Mouse (Mus musculus) erythroblast, adult 5-6 weeks (primary cell): ENCODE measurements around the gene 4930563M21Rik. TPM values are rescaled to one million over a fixed set of nuclear protein-coding genes. Genes with fewer than 3 reads are reported as not detected.
A peak's percentile ranks its signal among the peaks of the same experiment; 100 is the strongest.
"Not testable (repeated sequence)": the region's sequence is repeated elsewhere in the genome, so short reads cannot be mapped to it uniquely, and the experiment has no call there.

Experiments used
- ATAC-seq: replicated peaks from 2 replicates; pipeline ENCODE4 v1.8.0; 2016; ENCODE audit warnings: moderate number of reproducible peaks, mild to moderate bottlenecking, moderate TSS enrichment, inconsistent platforms; ENCODE audit not compliant: poor library complexity, low FRiP score, severe bottlenecking
- total RNA-seq, 2 experiments: library from RNA; stranded (forward) in 1 of 2; stranded (reverse) in 1 of 2; fragments of 150-400 nt in 1 of 2; fragments of 200-764, 138-1000 nt in 1 of 2; gene quantifications; 2 replicates each; pipeline versions ENCODE4 v1.2.3 to v1.2.4; 2015 to 2017; ENCODE audit warnings: low replicate concordance in 2 of 2

The 4930563M21Rik gene
- total RNA-seq (2015; ENCODE audit: low replicate concordance) (not detected in 2 replicates), total RNA-seq (2017; ENCODE audit: low replicate concordance) (not detected in 2 replicates)

DNA sequence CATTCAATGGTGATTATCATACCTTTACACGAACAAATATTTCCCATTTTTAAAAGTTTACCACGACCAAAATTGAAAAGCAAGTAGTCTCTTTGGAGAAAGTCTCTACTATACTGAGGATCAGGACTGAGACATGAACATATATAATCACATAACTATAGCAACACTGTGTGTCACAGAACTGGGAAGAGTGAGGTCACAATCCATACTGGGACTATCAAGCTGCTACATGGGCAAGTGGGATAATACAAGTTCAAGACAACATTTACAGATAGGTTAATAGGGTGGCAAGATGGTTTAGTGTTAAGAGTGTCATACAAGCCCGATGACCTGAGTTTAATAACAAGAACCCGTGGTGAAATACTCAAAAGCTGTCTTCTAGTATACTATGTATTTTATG is at the start of gene 4930563M21Rik:
Gene 4930563M21Rik (minus strand): TSS at position 101 of the 400 bp plus-strand sequence.
- no peak for ATAC-seq

DNA sequence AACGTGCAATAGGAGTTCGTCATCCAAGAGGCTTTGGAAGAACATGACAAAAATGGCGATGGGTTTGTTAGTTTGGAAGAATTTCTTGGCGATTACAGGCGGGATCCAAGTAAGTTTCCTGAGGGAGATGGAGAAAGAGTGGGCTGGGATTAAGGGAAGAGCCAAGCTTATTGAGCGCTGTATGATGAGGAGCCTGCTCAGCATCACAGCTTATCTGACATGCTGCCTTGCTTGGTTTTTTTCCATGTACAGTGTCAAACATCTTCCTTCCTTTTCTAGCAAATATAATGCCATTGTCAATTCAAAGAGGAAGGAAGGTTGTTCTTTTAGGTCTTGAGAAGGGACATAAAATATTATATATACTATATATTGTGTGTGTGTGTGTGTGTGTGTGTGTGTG is 45.8 kb upstream of the 4930563M21Rik start:
- ATAC-seq = no peak

DNA sequence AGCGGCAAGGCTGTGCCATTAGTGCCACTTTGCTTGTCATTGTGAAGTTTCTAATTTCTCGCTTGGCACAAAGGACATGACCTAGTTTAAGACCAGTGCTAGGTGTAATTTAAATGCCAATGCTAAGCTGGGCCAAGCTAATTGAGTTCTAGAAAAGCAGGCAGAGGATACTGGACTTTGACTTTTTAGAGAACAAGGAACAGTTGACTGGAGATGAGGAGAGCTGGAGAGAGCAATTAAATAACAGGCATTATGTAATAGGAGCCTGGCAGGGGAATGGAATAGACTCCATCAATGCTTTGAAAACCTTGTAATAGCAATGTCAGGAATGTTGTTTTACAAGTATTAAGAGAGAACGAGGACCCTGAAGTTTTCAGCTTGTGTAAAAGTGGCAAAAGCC is 43.4 kb upstream of the 4930563M21Rik start:
- no peak for ATAC-seq

DNA sequence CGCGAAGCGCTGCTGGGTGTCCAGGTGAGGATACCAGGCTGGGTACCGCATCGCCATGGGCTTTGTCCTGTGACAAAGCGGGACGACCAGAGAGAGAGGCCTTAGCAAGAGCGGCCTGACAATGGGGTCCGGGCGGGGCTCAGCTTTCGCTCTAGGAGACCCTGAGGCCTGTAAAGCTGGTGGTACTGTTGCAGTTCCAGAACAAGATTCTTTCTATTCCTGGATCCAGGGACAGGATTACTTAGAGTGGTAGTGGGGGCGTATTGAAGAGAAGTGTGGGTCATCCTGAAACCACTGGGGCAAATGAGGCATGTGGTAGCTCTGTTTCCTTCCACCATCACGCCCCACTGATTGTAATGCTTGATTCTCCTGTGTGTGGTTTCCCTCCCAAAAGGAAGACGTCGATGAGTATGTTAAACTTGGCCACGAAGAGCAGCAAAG is 31.9 kb upstream of the 4930563M21Rik start:
- peak; percentile 12; the same call in 1 of the 2 replicates for ATAC-seq

DNA sequence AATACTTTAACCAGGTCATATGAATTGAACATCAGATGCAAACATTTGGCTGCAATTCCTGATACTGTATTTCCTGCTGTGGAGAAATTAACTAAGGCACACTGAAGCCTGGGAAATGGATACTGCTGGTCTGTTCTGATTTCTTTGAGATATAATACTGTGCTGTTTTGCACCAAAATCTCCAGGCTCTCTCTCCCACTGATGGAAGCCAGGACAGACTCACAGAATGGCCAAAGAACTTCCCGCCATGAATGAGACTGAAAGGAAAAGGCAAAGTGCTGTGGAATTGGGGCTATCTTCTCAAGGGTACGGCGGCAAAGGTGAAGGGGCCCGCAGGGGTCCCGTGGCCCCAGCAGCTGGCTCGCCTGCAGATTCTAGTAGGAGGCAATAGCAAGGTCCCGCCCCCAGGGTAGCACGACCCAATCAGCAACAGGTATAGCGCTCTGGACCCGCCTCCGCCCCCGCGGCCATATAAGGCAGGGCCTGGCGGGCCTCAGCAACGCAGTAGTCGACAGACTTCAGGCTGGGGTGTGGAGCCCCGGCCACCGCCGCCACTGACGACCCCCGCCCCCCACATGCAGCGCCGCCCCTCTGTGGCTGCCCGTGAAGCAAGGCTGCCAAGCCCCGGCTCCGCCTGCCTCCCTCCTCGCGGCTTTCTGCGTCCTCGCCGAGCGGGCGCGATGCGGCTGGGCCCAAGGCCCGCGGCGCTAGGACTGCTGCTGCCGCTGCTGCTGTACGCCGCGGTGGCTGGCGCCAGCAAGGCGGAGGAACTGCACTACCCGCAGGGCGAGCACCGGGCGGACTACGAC is 31.2 kb upstream of the 4930563M21Rik start, which contains the start of gene Rcn2:
Gene Rcn2 (plus strand): TSS at position 474 of the 809 bp plus-strand sequence.
- peak; percentile 99 for ATAC-seq

DNA sequence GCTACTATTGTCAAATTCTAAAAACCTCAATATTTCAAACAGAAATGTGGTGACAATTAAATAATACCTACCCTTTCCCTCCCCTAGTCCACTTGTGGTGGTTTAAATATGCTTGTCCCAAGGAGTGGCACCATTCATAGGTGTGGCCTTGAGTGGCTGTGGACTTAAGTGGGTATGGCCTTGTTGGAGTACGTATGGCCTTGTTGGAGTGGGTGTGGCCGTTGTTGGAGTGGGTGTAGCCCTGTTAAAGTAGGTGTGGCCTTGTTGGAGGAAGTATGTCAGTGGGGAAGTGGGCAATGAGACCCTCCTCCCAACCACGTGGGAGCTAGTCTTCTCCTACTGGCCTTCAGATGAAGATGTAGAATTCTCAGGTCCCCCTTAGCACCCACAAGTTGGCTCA is 21.9 kb upstream of the 4930563M21Rik start:
- no peak for ATAC-seq

DNA sequence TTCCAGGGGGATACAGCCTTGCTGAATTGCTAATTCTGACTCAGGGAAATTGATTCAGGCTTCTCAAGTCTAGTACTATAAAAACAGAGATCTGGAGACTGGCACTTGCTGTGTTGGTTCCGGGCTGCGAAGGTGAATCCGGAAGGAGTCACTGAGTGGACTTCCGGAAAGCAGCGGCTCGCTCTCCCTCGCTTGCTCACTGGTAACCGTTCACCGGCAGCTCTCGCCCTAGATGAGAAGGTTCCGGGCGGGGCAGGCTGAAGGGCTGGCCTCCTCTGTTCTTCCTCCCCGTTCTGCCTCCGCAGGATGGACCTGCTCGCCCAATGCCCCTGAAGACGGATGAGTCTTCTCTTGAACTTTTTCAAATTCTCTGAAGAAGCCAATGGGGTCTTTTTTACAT is 16.9 kb upstream of the 4930563M21Rik start:
- ATAC-seq = no peak

DNA sequence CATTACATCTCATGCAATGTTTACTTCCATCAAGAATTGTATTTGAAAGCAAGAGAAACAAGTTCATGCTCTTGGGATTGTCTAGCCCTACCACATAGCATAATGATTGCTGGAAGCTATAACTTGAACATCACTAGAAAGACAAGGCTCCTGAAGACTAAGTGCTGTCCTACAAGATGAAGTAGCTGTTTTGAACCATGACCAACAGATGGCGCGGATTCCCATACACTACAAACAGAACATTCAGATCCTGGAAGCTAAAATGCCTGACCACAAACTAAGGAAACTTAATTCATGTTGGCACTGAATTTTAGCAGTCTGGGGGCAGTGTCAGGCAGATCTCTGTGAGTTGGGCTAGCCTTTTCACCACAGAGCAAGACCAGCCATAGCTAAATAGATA is 14.4 kb upstream of the 4930563M21Rik start:
- ATAC-seq = no peak

DNA sequence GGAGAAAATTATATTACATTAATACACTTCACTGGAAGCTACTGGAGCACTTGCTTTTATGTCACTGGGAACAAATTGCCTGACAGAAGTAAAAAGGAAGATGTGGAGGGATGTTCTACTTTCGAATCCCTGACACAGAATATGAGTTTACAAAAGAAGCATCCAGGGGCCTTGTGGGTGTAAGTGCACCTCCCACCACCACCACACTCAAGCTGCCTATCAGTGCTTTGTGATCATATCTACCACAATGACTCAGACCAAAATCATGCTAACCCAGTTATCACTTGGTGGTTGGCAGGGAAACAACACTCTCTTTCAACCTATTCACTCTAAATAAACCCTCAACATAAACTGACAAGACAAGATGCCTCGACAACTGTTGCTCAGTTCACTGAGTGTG is 5.7 kb downstream of the 4930563M21Rik start:
- not testable (repeated sequence) for ATAC-seq

DNA sequence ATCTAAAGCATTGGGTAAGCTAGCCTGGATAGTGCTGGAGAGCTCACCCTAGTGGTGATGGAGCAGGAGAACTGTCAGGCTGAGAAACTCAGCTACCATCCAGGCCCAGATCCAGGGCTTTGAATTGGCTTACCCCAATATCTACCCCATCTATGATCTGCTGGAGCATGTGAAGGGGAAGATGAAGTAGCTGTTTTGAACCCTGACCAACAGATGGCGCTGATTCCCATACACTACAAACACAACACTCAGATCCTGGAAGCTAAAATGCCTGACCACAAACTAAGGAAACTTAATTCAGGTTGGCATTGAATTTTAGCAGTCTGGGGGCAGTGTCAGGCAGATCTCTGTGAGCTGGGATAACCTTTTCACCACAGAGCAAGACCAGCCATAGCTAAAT is 63.5 kb downstream of the 4930563M21Rik start:
- ATAC-seq = no peak; the same call in 1 of the 2 replicates

DNA sequence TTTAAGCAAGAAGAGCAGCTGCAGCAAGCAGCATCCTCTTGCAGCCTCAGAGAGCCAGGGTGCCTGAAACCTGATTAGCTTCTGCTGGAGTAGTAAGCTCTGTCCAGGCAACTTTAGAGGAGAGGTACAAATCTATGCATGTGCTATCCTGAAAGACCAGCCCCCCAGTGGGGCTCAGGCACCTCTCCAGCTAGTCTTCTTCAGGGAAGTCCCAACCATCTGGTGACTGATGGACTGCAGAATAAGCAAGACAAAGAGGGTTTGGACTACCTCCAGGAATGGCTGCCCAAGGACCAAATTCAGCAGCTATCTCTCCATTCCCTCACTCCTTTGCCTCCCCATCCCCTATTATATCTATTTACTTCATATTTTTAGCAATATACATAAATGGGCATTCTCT is 69.0 kb downstream of the 4930563M21Rik start:
- no peak for ATAC-seq

DNA sequence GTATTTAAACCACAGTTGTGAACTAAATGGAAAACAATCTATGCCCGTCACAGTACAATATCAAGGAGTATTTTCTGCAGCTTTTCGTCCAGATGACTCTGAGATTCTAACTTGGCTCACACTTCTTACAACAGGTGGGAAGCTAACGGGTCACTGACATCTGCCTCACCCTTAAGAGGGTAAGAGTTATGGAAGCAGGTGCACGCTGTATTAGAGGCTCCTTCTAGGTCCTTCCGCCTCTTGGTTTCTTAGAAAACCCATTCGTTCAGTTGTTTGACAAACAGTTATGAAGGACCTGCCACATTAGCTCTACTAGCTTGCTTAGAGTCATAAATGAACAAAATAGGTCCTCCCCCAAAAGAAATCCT is 71.7 kb downstream of the 4930563M21Rik start:
- ATAC-seq = peak; percentile 33

DNA sequence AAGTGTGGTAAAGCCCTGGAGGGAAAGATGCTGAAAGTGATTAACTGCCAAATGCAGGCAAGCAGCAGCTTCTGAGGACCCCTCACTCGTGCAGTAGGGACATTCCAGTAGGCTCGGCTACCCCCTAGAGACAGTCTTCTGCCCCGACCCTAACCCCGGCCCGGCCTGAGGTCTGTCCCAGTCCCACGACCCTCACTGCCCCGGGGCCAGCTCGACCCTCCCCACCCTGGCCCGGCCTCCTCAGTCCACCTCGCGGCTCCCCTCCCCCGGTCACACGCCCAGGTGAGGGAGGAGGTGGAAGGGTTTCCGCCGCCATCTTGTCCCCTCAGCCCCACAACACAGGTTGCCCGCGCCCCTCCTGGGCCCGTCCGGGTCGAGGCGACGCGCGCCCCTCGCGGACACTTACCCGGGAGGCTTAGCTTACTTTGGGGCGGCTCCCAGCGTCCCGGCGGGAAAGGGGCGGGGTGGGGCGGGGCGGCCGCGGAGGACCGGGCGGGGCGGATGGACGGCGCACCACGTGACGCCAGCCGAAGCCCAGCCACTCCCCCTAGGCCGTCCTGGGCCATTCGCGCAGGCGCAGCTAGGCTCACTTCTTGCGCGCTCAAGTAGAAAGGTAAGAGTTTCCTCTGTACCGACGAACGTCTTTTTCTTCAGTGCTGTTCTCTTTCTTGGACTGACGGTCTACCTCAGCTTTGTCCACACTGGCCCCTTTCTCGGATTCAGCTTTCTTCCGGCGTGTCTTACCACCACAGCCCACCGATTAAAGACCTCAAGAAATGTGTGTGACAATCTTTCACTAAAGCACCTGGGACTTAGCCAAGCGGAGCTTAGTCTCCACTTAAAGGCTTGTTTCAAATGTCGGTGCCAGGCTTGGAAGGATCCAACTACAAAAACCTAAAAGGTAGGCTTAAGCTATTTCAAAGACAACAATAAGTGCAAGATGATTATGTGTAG is 72.4 kb downstream of the 4930563M21Rik start, which contains the start of gene Scaper:
Gene Scaper (minus strand): TSS at position 456 of the 954 bp plus-strand sequence.
- ATAC-seq = peak; percentile 98

DNA sequence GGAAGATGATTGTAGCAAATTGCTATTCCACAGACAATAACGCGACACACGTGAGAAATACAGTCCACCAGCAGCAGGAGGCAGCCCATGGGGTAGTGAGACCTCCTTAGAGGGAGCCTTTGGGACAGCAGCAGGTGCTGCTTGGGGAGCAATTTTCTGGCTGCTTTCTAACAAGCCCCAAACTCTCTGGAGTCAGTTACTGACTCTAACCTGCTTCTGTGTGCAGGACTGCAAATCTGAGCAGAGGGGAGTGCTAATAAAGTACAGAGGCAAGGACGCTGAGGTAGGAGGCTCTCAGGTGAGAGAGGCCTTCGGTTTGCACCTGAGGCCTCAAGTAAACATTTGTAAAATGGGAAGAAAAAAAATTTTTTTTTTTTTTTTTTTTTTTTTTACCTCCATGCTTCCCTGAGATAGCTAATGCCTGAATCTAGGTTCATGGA is 73.1 kb downstream of the 4930563M21Rik start:
- ATAC-seq = no peak

DNA sequence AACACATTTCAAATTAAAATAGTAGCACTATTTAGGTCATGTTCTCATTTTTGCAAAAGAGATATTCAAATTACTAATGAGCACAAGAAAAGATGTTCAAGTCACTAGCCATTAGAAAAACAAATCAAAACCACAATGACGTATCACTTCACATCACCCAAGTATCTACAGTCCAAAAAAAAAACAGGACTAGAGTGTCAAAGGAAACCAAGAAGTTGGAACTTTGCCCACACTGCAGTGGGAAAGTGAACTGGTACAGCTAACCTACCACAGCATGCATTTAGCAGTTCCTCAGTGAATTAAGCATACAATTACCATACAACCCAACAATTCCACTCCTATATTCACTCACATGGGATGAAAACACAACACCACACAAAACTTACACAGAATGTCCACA is 77.9 kb downstream of the 4930563M21Rik start:
- no peak for ATAC-seq

DNA sequence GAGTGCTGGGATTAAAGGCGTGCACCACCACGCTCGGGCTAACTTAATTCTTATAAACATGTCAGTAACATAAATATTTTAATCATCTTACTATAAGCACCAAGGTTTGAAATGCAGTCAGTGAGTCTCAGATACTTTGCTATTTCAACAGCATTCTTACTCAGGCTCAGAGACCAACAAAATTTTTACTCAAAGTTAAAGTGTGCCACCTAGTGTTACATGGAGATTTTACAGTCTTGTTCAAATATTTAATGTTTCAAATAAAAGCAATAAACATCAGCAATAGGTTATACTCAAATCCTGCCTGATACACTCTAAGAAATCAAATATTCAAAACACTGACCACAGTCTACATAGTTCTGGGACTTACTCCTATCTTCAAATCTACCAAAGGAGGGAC is 91.8 kb downstream of the 4930563M21Rik start:
- ATAC-seq = no peak

DNA sequence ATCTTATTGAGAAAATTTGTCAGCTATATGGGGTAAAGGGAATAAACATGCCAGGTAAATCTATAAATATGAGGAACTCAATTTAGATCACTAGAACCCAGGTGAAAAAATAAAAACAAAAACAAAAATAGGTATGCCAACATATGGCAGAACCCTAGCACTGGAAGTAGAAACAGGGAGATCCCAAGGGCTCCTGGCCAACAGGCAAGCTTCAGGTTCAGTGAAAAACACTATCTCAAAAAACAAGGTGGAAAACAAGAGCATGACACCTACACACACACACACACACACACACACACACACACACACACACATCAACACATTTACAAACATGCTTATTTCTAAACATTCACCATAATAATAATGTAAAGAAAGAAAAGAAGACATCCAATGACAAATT is 93.6 kb downstream of the 4930563M21Rik start:
- no peak for ATAC-seq
